Mouse (Mus musculus) left cerebral cortex, postnatal 25 days (tissue): ENCODE measurements around the gene Tmbim7. TPM values are rescaled to one million over a fixed set of nuclear protein-coding genes. Genes with fewer than 3 reads are reported as not detected.

ENCODE experiments used
- microRNA-seq, 2 experiments: library from miRNA; unstranded; fragments of <30 nt; microRNA quantifications; one replicate each; pipeline ENCODE4 v1.2.0; 2022
- total RNA-seq, 2 experiments: library from RNA; stranded (reverse); gene quantifications; 2 replicates each; pipeline ENCODE4 v1.2.3; 2021

Tmbim7 gene
- total RNA-seq, 2 experiments from 2014 or later, result not detected

Small RNAs within 50 kb of the gene (microRNA-seq; reads per million reads assigned to microRNA genes)
- gene Gm22926 (0 reads per million in 2 experiments), gene Gm26238 (0 to 0.25 reads per million in 2 experiments)

Other genes starting within 250 kb of the Tmbim7 start
- gene Fam133b, start 107.3 kb upstream of the Tmbim7 start, total RNA-seq, result 10 to 100 TPM; 38.1 to 41.7 TPM
- 1 to 10 TPM; 3.3 to 3.9 TPM for gene 1700109H08Rik, start 79.6 kb upstream of the Tmbim7 start, total RNA-seq
- gene Pex1, start 55.1 kb upstream of the Tmbim7 start, total RNA-seq, result 10 to 100 TPM; 25.2 to 30.3 TPM
- gene Rbm48, start 54.6 kb upstream of the Tmbim7 start, total RNA-seq, result 10 to 100 TPM; 12.1 to 13.6 TPM
- 100 to 1,000 TPM; 114 to 126 TPM for gene Gatad1, start 6.0 kb downstream of the Tmbim7 start, total RNA-seq
- gene Ankib1, start 151.7 kb downstream of the Tmbim7 start, total RNA-seq, result 10 to 100 TPM; 87.9 to 89.0 TPM
- 10 to 100 TPM; 52.1 to 61.9 TPM for gene Krit1, start 152.0 kb downstream of the Tmbim7 start, total RNA-seq
- gene Lrrd1, start 194.0 kb downstream of the Tmbim7 start, total RNA-seq, result under 1 TPM in 1 of 2 experiments, not detected in 1; 0.14 TPM
- gene Mterf1a, start 242.8 kb downstream of the Tmbim7 start, total RNA-seq, result 1 to 10 TPM; 8.4 to 9.1 TPM